Mouse (Mus musculus) 3T3-L1 (cell line): Measurements from ENCODE around the gene Gm38393.

Experiments used
- DNase-seq: peaks from one replicate; pipeline ENCODE4 v3.0.0-alpha.2; 2015; ENCODE audit warnings: low read depth, low spot score

The Gm38393 gene

GRCm38 (mm10) chr7:60004606-60005330, at the start of gene Gm38393, which contains the start of gene Snurf:
Gene Gm38393, minus strand, starts transcription at chr7:60005064.
Gene Snurf, minus strand, starts transcription at chr7:60005049.
- DNase-seq = peak; percentile 49

GRCm38 (mm10) chr7:60047481-60048201, 42.8 kb upstream of the Gm38393 start:
- DNase-seq = no peak

- DNase-seq = no peak
Observed at GRCm38 (mm10) chr7:60013186-60013585, 8.3 kb upstream of the Gm38393 start.

DNA sequence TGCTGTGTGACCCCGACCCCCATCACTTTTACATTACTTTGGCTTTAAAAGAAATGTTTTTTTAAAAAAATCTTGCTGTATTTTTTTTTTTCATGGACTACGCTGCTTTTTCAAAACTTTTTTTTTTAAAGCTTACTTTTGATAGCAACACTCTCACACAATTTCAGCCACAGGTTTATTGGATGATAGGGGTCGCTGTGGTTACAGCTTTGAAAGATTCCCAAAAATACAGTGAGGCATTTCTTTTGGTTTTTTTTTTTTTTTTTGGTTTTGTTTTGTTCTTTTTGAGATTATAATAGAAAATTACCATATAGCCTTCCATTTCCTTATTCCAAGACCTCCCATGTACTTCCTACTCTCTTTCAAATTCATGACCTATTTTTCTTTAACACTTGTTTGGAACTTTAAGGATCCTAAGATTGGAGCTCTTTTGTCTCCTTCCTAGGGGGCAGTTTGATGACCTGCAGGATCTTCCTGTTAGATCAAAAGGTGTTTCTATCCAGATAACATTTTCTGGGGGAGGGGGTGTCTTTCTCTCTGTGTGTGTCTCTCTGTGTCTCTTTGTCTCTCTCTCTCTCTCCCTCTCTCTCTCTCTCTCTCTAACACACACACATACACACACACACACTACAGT, 3.0 kb upstream of the Gm38393 start:
- DNase-seq = peak; percentile 35

GRCm38 (mm10) chr7:60006262-60006661, 1.4 kb upstream of the Gm38393 start:
- no peak for DNase-seq

DNA sequence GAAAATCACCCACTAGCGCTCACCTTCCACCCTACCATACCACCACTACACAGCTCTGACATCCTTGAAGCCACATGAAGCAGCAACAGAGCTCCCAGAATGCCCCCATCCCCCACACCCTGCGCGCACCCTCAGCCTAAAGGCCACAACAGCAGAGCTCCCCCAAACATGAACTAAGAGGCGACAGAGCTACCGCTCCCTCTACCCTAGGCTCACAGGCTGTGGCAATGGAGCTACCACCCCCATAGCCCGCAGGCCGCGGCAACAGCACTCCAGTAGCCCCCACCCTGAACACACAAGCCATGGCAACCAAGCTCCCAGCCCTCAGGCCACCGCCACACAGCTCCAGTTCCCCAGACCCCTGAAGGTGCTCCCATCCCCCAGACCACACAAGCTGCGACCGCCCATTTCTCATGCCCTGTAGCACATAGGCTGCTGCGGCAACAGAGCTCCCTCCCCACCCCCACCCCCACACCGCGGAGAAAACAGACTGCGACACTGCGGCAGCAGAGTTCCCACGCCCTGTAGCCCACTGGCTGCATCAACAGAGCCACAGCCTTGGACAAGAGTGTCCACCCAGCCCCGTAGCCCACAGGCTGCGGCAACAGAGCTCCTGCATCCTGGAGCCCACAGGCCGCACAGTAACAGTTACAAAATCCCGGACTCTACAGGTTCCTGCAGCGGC, 801 bp downstream of the Gm38393 start:
- peak; percentile 18 for DNase-seq

DNA sequence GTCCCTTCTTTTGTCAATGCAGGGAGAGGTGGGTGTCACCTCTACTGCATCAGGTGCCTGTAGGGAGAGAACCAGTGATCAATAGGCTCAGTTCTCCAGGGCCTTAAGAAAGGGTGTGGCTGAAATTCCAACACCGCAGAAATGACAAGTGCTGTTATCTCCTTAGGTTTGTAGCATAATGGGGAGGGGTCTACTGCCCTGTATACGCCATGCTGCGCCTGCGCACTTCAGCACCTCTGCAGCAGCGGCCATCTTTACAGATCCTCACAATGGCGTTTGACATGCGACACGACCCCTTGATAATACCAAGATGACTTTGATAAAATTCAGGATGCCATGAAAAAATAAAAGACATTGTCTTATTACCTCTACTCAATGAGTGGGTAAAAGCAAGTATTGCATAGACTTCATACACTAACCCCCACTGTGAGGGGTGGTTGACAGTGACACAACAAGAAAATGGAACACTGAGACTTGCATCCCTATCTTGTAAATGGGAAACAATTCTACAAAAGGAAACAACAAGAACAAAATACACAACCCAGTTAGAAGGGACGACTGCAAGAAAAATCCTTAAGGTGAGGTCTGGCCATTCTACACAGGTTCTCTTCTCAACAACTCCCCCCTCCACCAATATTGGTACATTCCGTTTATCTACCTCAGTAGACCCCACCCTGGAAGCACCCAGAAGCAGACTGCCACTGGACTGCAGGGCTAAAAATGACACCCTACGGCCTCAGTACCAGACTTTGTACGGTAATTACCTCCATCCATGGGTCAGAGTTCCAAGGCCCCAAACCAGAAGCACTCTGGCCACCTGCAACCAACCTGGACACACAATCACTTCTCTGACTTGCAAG, 1.6 kb downstream of the Gm38393 start:
- peak; percentile 2 for DNase-seq

DNA sequence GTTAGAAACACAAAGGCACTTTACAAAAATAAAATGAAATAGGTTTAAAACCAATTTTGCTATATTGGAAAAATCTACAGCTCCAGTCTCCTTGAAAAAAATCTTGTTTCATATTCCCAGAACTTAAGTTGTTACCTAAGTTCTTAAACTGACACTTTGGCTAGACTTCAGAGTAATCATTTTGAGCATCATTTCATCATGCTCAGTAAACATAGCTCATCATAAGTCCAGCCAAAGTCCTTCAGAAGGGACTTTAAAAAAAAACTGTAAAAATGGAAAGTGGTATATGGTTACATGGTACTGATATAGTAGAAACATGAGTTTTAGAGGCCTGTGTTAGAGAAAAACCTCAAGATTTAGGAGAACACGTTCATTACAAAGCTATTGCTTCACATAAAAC, 26.2 kb downstream of the Gm38393 start:
- DNase-seq = no peak
